Mouse (Mus musculus) gastrocnemius, postnatal 14 days (tissue): ENCODE measurements around the gene Gm11232. TPM values are rescaled to one million over a fixed set of nuclear protein-coding genes. Genes with fewer than 3 reads are reported as not detected.

Source experiments
- DNase-seq: peaks from one replicate; pipeline ENCODE4 v3.0.0; 2021; ENCODE audit warnings: mixed read lengths
- intact Hi-C: fragments of 180-260 bp; cut with DNase I; formaldehyde crosslinking; loops from one replicate; pipeline ENCODE4 v1.15.1; 2025; ENCODE audit warnings: low total_unique reads
- long read RNA-seq, 2 experiments: library from polyadenylated mRNA; stranded (forward); transcript quantifications; one replicate each; pipeline ENCODE4 v2.0.0; 2021
- total RNA-seq, 2 experiments: library from RNA; stranded (reverse); gene quantifications; 2 replicates each; pipeline ENCODE4 v1.2.3; 2021

Gene Gm11232
- total RNA-seq, result not detected
- long read RNA-seq, experiment 1, result 0 reads
- long read RNA-seq, experiment 2, result 0 reads

GRCm38 (mm10) chr4:71757865-71758264 is at the start of gene Gm11232:
Gene Gm11232, minus strand, starts transcription at chr4:71757965.
- intact Hi-C loops, result no loop called here
- no peak for DNase-seq

DNA sequence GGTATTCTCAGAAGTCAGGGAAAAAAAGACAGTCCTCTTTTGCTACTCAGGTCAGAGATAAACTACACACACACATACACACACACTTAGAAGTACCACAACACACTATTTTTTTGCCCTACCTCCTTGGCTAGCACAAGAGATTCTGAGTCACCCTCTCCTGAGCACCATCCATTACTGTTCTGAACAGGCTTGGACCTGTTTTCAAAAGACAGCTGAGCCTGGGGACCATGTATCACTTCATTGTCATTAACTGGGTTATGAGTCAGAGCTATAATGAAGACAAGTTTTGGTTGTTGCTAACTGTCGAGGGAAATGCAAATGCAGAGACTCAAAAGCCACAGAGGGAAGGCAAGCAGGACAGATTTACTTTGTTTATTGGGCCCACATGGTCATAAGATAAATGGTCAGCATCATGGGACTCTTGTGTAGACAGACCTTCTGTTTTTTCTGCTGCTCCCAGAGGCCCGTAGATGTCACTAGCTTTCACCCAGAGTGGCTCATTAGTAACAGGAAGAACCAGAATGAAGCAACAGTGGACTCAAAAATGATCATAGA is 48.3 kb upstream of the Gm11232 start:
- intact Hi-C loops, result no loop called here
- DNase-seq, result no peak

DNA sequence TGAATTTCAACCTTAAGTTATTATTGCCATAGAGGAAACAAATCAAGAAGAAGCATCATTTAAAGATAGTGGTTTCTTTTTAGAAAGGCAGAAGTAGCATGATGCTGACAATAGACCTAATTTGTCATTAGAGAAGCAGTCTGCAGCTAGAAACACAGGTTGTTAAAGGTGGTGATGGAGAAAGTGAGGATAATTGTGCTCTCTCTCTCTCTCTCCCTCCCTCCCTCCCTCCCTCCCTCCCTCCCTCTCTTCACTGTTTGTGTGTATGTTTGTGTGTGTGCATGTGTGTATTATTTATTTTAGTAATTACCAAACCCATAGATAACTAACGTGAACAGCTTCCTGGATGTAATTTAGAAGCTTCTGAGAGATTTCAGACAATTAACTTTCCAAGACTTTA is 7.8 kb upstream of the Gm11232 start:
- DNase-seq, result no peak

GRCm38 (mm10) chr4:71765071-71765470 is 7.3 kb upstream of the Gm11232 start:
- DNase-seq, result no peak
- intact Hi-C loops, result no loop called here

More for the DNA sequence above, 7.8 kb upstream of the Gm11232 start:
- intact Hi-C loops, result no loop called here

DNA sequence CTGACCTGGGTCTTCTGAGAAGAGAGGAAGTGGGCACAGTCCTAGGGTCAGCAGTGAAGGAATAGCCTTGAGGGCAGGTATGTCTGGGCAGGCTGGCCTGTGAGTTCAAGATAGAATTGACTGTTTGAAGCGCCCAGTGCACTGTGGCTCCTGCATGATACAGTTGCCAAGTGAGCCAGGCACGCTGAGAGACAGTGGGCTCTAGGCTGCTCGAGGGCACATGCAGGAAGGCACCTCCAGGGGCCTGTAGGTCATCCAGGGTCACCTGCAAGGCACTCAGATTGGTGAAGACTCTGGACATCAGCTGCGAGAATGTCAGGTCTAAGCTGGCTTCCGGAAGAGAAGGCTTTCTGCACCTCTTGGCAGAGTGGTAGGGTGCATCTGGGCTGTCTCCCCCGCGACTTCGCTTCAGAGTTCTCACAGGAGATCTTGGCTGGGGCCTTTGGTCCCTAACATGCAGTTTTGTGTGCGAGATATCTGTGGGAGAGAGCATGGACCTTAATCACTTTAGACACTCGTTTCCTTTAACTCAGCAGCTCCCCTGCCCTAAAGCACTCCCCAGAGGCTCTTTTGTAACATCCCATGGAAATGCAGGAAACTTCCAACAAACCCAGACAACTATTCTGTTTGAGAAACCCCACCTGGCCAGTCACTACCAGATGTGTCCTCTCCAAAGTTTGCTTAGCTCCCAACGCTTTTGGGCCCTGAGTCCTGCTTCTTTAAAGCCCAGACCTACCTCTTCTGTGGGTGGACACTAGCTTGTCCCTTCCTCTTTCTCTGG is 1.1 kb downstream of the Gm11232 start:
- intact Hi-C loops, result no loop called here

GRCm38 (mm10) chr4:71745741-71746140 is 12.0 kb downstream of the Gm11232 start:
- intact Hi-C loops, result no loop called here
- no peak for DNase-seq

More for the DNA sequence above, 1.1 kb downstream of the Gm11232 start:
- no peak for DNase-seq

DNA sequence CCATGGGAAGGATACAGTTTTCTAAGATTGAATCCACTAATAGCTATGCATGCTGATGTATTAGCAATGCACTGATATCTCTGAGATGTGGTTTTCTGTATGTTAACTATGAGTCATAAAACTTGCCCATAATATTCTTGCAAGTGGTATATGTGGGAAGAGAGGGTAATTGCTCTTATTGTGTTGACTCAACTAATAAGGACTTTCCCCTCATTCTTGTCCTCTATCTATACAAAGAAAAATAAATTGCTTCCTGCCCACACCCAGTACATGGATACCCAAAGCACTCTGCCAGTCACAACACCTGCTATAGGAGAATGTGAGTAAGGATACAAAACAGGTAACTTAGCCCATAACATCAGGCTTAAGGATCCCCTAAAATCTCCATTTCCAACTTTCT is 21.2 kb downstream of the Gm11232 start:
- intact Hi-C loops, result no loop called here
- DNase-seq, result no peak

GRCm38 (mm10) chr4:71735261-71735660 is 22.5 kb downstream of the Gm11232 start:
- no peak for DNase-seq
- intact Hi-C loops, result no loop called here

GRCm38 (mm10) chr4:71729401-71729800 is 28.4 kb downstream of the Gm11232 start:
- intact Hi-C loops, result no loop called here
- DNase-seq, result no peak

GRCm38 (mm10) chr4:71727611-71728010 is 30.2 kb downstream of the Gm11232 start:
- no peak for DNase-seq
- intact Hi-C loops, result no loop called here

DNA sequence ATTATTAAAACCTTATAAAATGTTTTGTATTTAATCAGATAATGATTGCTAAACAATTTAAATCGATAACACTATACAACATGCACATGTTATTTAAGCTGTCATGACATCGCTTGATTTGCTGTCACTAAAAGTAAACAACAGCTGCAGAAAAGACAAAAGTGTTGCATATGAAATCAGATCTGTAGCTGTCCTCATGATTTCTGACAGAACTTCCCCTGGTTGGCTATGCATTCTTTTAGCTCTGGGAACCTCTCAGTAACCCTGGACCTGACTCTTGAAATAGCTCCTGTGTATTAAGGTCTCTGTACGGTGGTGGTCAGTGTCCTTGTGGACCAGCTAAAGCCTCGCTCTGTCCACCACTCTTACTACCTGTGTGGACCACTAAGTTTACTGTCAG is 30.7 kb downstream of the Gm11232 start:
- intact Hi-C loops, result no loop called here
- no peak for DNase-seq

DNA sequence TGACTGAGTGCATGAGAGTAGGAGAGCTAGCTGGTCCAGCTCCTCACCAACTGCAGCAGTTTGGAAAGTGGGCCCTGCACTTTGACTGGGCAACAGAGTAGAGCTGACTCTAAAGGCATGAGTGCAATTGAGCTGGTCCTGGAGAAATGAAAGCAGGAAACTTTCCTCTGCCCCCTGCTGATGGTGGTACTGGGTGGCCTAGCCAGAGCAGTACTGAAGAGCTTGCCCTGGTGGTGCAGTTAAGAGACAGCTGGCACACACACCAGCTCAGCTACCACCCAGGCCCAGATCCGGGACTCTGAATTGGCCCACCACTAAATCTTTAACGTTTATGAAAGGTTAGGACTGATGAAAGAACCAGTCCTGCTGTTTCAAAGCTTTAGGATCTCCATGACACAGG is 31.9 kb downstream of the Gm11232 start:
- intact Hi-C loops, result no loop called here
- no peak for DNase-seq
